Comparison of ENCODE assay signal across 17 mouse cellular contexts in the genomic region with DNA sequence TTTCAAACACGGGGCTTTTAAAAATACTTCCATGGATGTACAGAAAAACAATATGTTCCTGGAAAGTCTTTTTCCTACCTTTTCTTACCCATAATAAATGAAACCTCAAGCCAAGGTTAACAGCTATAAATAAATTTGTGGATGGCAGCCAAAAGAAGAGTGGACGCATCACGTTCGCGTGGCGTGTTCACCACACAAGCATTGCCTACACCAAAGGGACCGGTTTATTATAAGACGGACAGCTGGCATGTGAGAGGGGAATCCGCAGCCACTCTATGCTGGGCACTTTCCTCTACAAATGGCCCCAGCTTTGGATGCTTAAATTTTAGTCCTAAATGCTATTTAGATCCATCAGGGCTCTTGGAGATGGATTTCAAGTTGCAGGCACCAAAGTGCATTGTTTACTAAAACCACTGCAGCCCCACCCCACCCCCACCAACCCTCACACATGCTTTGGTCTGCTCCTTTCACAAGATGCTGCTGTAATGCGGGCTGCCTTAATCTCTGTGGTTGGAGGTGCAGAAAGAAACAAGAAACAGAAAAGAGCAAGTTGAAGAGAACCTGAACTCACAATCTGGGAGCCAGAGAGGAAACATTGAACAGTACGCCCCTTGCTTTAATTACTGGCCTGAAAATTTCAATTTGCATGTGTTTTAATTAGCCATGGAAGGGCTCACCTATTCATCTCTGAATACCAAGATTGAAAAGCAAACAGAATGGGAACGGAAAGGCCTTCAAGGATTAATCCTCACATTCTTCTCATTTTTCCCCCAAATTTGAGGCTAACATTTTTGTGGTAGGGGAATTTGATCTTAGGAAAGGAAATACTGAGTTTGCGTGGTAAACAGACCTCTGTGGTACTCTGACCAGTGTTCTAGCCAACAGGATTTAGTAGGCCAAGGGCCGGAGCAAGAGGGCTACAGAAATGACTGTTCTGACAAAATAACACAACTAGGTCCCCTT.
A peak's percentile ranks its signal among the peaks of the same experiment; 100 is the strongest.
DNase-seq lines count a peak whose midpoint lies in the region; ATAC-seq and TF ChIP-seq lines count a peak whose summit lies in the region.
"Had no signal": no experiment of that assay in that cellular context is flagged by ENCODE, and none has a peak within 500 bp of the region (broad histone marks: within the 10 kb centered on the region; RNA-seq: fewer than 3 reads in every experiment).

No protein-coding gene starts in this region.

- DNase-seq in cerebellum, postnatal 14 days: peak; percentile 10 to 18
- no peak for DNase-seq in cerebellum, postnatal 25 days
- DNase-seq in midbrain, embryonic 10.5 days (ENCODE audit: low spot score): no peak
- DNase-seq in hindbrain, postnatal 0 days (ENCODE audit: low spot score): no peak
- no peak for DNase-seq in kidney, postnatal 36 days
- DNase-seq: cerebellum, adult 9-10 months; embryo, embryonic 11 days; gastrocnemius, postnatal 25 days; kidney, adult 8-10 months had no signal

- no peak for TF ChIP-seq CTCF in hindbrain, postnatal 0 days (IDR thresholded peaks at IDR 0.05; ENCODE audit: low read depth)

- no peak overlapping the region for H3K4me2 ChIP-seq in midbrain, embryonic 16.5 days (ENCODE audit: low read length)
- peak overlapping the region; percentile 26; the same call in 1 of the 2 replicates for H3K4me2 ChIP-seq in forebrain, embryonic 13.5 days
- no peak overlapping the region for H3K4me2 ChIP-seq in midbrain, embryonic 15.5 days
- H3K4me2 ChIP-seq in hindbrain, postnatal 0 days (ENCODE audit: low read depth, low read length): no peak overlapping the region
- H3K4me2 ChIP-seq: heart, embryonic 15.5 days; hindbrain, embryonic 12.5 days; liver, embryonic 15.5 days had no signal

- H3K27me3 ChIP-seq in midbrain, embryonic 10.5 days (ENCODE audit: low read depth, poor library complexity, severe bottlenecking): no peaks in the 10 kb centered on the region
- no peaks in the 10 kb centered on the region for H3K27me3 ChIP-seq in midbrain, embryonic 16.5 days (ENCODE audit: control insufficient read depth, insufficient read depth, low read depth, low read length)
- H3K27me3 ChIP-seq in forebrain, embryonic 13.5 days: no peaks in the 10 kb centered on the region
- H3K27me3 ChIP-seq in midbrain, embryonic 15.5 days (replicated peaks): no peaks in the 10 kb centered on the region
- H3K27me3 ChIP-seq in hindbrain, postnatal 0 days (ENCODE audit: insufficient read depth, low read length): no peaks in the 10 kb centered on the region
- H3K27me3 ChIP-seq: CH12.LX; heart, embryonic 15.5 days; hindbrain, embryonic 12.5 days; liver, embryonic 15.5 days had no signal

- ATAC-seq in midbrain, embryonic 16.5 days: no peak
- ATAC-seq in forebrain, embryonic 13.5 days: peak; percentile 76
- ATAC-seq in midbrain, embryonic 15.5 days (replicated peaks): no peak
- no peak for ATAC-seq in hindbrain, postnatal 0 days

- WGBS in midbrain, embryonic 10.5 days: 68% methylated on average over 14 of the region's 14 CpGs
- 49% methylated on average over 14 of the region's 14 CpGs for WGBS in midbrain, embryonic 16.5 days
- 30% methylated on average over 14 of the region's 14 CpGs for WGBS in forebrain, embryonic 13.5 days
- 50% methylated on average over 14 of the region's 14 CpGs for WGBS in midbrain, embryonic 15.5 days
- WGBS in hindbrain, postnatal 0 days: 61% methylated on average over 14 of the region's 14 CpGs

- peak overlapping the region; percentile 39 for H3K27ac ChIP-seq in midbrain, embryonic 10.5 days (replicated peaks)
- H3K27ac ChIP-seq in midbrain, embryonic 16.5 days (ENCODE audit: low read length): no peak overlapping the region
- peak overlapping the region; percentile 70 for H3K27ac ChIP-seq in forebrain, embryonic 13.5 days
- peak overlapping the region; percentile 9; the same call in 1 of the 2 replicates for H3K27ac ChIP-seq in midbrain, embryonic 15.5 days
- H3K27ac ChIP-seq in hindbrain, postnatal 0 days: no peak overlapping the region
- H3K27ac ChIP-seq: heart, embryonic 15.5 days; hindbrain, embryonic 12.5 days; liver, embryonic 15.5 days; macrophage had no signal

- H3K9ac ChIP-seq in midbrain, embryonic 16.5 days (ENCODE audit: low read depth, low read length): no peak overlapping the region
- 0 out of 2 replicates have a peak overlapping the region, but pooled peaks have one; percentile 23 for H3K9ac ChIP-seq in forebrain, embryonic 13.5 days
- H3K9ac ChIP-seq in midbrain, embryonic 15.5 days: no peak overlapping the region
- H3K9ac ChIP-seq in hindbrain, postnatal 0 days (replicated peaks; ENCODE audit: low read length): no peak overlapping the region
- H3K9ac ChIP-seq: heart, embryonic 15.5 days; hindbrain, embryonic 12.5 days; liver, embryonic 15.5 days had no signal

- H3K4me3 ChIP-seq in midbrain, embryonic 10.5 days: no peak overlapping the region
- no peak overlapping the region for H3K4me3 ChIP-seq in midbrain, embryonic 16.5 days (ENCODE audit: low read depth, low read length)
- H3K4me3 ChIP-seq in forebrain, embryonic 13.5 days: no peak overlapping the region
- H3K4me3 ChIP-seq in midbrain, embryonic 15.5 days: no peak overlapping the region
- H3K4me3 ChIP-seq in hindbrain, postnatal 0 days (ENCODE audit: low read length): no peak overlapping the region
- H3K4me3 ChIP-seq: heart, embryonic 15.5 days; hindbrain, embryonic 12.5 days; liver, embryonic 15.5 days had no signal

- H3K9me3 ChIP-seq in midbrain, embryonic 10.5 days (replicated peaks): no peaks in the 10 kb centered on the region
- no peaks in the 10 kb centered on the region for H3K9me3 ChIP-seq in midbrain, embryonic 16.5 days (replicated peaks; ENCODE audit: control insufficient read depth, low read length, poor library complexity, severe bottlenecking)
- H3K9me3 ChIP-seq in forebrain, embryonic 13.5 days (replicated peaks): no peaks in the 10 kb centered on the region
- H3K9me3 ChIP-seq in midbrain, embryonic 15.5 days: no peaks in the 10 kb centered on the region
- H3K9me3 ChIP-seq in hindbrain, postnatal 0 days (ENCODE audit: low read length): no peaks in the 10 kb centered on the region
- H3K9me3 ChIP-seq: heart, embryonic 15.5 days; hindbrain, embryonic 12.5 days; liver, embryonic 15.5 days had no signal

- peaks cover 23% of the 10 kb centered on the region for H3K4me1 ChIP-seq in midbrain, embryonic 10.5 days
- H3K4me1 ChIP-seq in midbrain, embryonic 16.5 days (ENCODE audit: control insufficient read depth, insufficient read depth, low read length): peaks cover 18% of the 10 kb centered on the region
- peaks cover 52% of the 10 kb centered on the region for H3K4me1 ChIP-seq in forebrain, embryonic 13.5 days
- H3K4me1 ChIP-seq in midbrain, embryonic 15.5 days: peaks cover 14% of the 10 kb centered on the region
- H3K4me1 ChIP-seq in hindbrain, postnatal 0 days (ENCODE audit: insufficient read depth, low read length): peaks cover 12% of the 10 kb centered on the region
- H3K4me1 ChIP-seq: liver, embryonic 15.5 days had no signal

- no peaks in the 10 kb centered on the region for H3K36me3 ChIP-seq in midbrain, embryonic 10.5 days
- H3K36me3 ChIP-seq in midbrain, embryonic 16.5 days (ENCODE audit: control insufficient read depth, insufficient read depth, low read length): no peaks in the 10 kb centered on the region
- H3K36me3 ChIP-seq in forebrain, embryonic 13.5 days (ENCODE audit: poor library complexity, severe bottlenecking): no peaks in the 10 kb centered on the region
- H3K36me3 ChIP-seq in midbrain, embryonic 15.5 days (replicated peaks): no peaks in the 10 kb centered on the region
- H3K36me3 ChIP-seq in hindbrain, postnatal 0 days (ENCODE audit: insufficient read depth, low read length): no peaks in the 10 kb centered on the region
- H3K36me3 ChIP-seq: heart, embryonic 15.5 days; hindbrain, embryonic 12.5 days; liver, embryonic 15.5 days had no signal

Comparison
In these comparisons a context has a peak if more than half of its experiments do, and no peak if none do; other contexts are left out.
1. DNase-seq: peak in cerebellum, postnatal 14 days (2 of 2); none in cerebellum, postnatal 25 days (0 of 2), midbrain, embryonic 10.5 days (single experiment), hindbrain, postnatal 0 days (single experiment) and kidney, postnatal 36 days (0 of 2).
2. H3K27ac ChIP-seq: peak in midbrain, embryonic 10.5 days (single experiment), forebrain, embryonic 13.5 days (single experiment) and midbrain, embryonic 15.5 days (single experiment); none in midbrain, embryonic 16.5 days (single experiment) and hindbrain, postnatal 0 days (single experiment).